Mouse (Mus musculus): ENCODE measurements around the gene AW822073. TPM values are rescaled to one million over a fixed set of nuclear protein-coding genes. Genes with fewer than 3 reads are reported as not detected.
"Not testable (repeated sequence)": the region's sequence is repeated elsewhere in the genome, so short reads cannot be mapped to it uniquely, and the experiment has no call there.

The AW822073 gene
- not detected in 2 replicates for polyA plus RNA-seq (2015; fragmentation: Nextera tagmentation; extraction: Ambion mirVana)

DNA sequence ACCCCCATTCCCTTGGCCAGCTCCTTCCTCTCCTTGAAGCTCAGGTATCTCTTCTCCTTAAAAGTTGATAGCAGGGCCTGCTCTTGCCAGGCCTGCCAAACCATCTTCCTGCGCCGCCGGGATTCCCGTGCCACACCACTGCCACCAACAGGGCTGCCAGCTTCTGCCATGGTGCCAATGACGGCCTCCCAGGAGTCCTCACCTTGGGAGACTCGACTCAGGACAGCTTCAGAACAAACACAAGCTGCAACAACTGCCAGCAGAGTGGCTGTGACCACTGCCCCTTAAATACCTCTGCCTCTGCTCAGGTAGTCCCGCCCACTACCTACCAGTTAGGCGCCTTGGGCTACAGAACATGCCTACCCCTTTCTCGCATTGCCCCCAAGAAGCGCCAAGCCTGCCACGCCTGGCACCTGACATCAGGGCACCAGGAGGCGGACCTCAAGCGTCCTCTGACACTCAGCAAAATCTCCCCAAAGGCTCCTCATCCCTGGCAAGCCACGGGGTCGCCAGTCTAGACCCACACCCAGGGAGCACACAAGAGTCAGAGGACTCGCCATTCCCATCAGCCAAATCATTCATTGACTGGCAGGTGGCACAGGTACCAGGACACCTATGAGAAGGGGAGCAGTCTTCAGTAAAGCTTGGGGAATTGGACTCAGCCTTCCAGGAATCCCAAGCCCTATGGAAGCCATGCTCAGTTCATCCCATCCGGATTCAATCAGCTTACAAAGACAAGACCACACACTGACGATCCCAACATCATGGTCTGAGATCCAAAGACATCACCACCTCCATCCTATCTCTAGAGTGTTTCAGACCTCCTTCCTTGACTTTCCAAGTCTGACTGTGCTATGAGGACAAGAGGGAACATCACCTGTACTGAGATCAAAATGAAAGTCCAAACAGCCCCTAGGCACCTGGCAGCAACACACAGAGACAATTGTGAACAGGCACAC is at the start of gene AW822073:
TSS of gene AW822073 (minus strand) at position 104 of the 959 bp plus-strand sequence.
- not testable (repeated sequence) for H3K9me3 ChIP-seq; H3K4me3 ChIP-seq; H3K36me3 ChIP-seq; H3K9ac ChIP-seq (replicated peaks); H3K4me1 ChIP-seq; H3K27ac ChIP-seq (replicated peaks); ATAC-seq (replicated peaks); H3K27me3 ChIP-seq; H3K4me2 ChIP-seq (replicated peaks)
- 87% methylated on average over 18 of the region's 18 CpGs for WGBS

DNA sequence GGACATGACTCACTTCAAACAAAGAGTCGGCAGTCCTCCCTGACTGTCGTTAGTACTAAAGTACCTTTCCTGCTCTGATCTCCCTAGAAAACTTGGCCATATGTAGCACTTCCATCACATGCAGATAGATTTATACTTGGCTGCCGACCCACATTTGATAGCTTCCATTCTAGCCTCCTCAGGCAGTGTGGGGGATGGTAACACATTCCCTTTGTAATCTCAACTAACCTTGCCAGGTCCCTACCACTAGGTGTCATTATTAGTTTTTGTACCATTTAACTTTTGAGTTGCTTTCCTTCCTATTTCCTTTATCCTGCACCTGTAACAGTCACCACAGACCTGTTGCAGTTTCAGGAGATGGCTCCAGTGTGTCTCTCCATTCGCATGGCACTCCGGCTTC is 33.7 kb upstream of the AW822073 start:
- no peaks in the 10 kb centered on the region for H3K9me3 ChIP-seq
- H3K4me3 ChIP-seq, result no peak overlapping the region
- no peak for ATAC-seq (replicated peaks)
- 76% methylated on average over 5 of the region's 5 CpGs for WGBS
- H3K9ac ChIP-seq (replicated peaks), result no peak overlapping the region
- H3K27me3 ChIP-seq, result no peaks in the 10 kb centered on the region
- peaks cover 36% of the 10 kb centered on the region for H3K36me3 ChIP-seq
- no peak overlapping the region for H3K4me2 ChIP-seq (replicated peaks)
- H3K4me1 ChIP-seq, result peaks cover 14% of the 10 kb centered on the region
- no peak overlapping the region for H3K27ac ChIP-seq (replicated peaks)

DNA sequence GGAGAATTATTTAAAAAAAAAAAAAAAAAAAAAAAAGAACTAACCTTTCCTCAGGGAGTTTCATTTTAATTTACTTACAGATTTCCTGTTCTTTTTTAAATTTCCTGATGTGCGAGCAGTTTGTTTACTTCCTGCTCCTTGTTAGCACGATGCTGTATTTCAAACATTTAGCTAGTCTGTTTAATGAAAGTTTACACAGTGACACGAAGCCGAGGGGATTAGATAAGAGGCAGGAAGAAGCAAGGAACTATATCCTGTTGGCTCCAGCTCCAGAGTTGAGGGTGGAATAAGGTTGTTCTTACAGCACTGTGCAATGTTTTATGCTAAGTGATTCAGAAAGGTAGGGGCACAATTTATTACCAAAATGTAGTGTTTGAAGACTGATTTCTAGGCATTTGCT is 31.2 kb upstream of the AW822073 start:
- Histone ChIP-seq H3K9me3 (no peaks in the 10 kb centered on the region), H3K36me3 (peaks cover 19% of the 10 kb centered on the region), H3K27ac (replicated peaks) (no peak overlapping the region), H3K4me2 (replicated peaks) (peak overlapping the region; percentile 46), H3K27me3 (no peaks in the 10 kb centered on the region), H3K9ac (replicated peaks) (peak overlapping the region; percentile 75), H3K4me3 (peak overlapping the region; percentile 81), H3K4me1 (peaks cover 14% of the 10 kb centered on the region)
- ATAC-seq (replicated peaks), result no peak
- 7% methylated on average over 4 of the region's 4 CpGs for WGBS

DNA sequence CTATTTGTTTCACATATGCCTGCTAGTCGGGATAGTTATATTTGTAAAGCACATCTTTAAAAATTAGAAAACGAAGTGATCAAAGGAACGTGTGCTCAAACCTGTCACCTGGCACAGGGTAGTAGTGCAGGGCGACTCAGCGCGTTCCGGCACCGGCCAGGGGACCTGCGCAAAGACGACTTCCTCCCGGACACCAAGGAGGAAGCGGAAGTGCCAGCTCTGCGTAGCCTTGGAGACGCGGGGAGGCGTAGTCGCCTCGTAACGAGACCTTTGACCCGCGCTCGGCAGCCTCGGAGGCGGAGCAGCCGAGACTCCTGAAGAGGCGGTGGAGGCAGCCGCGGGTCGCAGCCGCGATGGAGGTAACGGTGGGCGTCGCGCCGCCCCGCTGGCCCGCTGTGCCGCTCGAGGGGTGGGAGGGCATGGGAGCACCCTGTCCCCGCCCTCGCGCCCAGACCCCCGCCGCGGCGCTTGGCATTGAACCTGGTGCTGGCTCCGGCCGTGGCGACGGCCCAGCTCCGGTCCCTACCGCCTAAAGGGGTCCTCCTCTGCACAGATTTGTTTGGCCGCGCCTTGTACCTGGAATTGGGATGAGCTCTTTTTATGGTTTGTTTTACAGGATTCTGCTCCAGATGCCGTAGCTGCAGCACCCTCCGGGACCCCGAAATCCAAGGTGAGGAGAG is 30.6 kb upstream of the AW822073 start, which contains the start of gene Gcc2:
TSS of gene Gcc2 (plus strand) at position 285 of the 680 bp plus-strand sequence.
- Histone ChIP-seq H3K9me3 (no peaks in the 10 kb centered on the region), H3K27me3 (no peaks in the 10 kb centered on the region), H3K4me1 (peaks cover 14% of the 10 kb centered on the region), H3K9ac (replicated peaks) (peak within 1 kb of the TSS; percentile 75), H3K4me2 (replicated peaks) (peak within 1 kb of the TSS; percentile 46), H3K36me3 (peaks cover 17% of the 10 kb centered on the region), H3K4me3 (peak within 1 kb of the TSS; percentile 81), H3K27ac (replicated peaks) (peak within 1 kb of the TSS; percentile 73)
- under 1% methylated on average over 42 of the region's 58 CpGs for WGBS
- ATAC-seq (replicated peaks), result peak; percentile 99

DNA sequence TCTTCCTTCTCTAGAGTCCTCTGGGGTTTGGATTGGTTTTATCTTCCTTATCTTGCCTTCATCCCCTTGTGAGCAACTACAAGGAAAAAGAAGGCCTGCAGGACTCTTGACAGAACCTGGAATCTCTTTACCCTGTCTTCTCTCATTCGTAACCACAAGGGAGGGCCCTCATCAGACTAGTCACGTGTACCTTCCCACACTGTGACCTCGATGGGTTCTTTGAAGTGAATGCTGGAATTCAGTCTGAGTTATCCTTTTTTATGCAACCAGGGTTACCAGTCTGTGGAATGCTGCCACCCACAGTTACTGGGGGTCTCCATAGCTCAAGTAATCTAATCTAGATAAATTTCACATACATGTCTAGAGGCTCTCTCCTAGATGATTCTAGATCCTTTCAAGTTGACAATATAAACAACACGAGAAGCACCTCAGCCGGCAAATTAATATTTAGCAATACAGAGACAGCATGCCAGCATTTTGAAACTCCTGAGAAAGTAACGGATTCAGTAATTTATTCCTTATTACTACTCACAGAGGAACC is 30.0 kb upstream of the AW822073 start:
- ATAC-seq (replicated peaks), result peak; percentile 53
- Histone ChIP-seq H3K4me3 (peak overlapping the region; percentile 81), H3K9me3 (no peaks in the 10 kb centered on the region), H3K27me3 (no peaks in the 10 kb centered on the region), H3K4me1 (peaks cover 14% of the 10 kb centered on the region), H3K9ac (replicated peaks) (peak overlapping the region; percentile 75), H3K36me3 (peaks cover 11% of the 10 kb centered on the region), H3K27ac (replicated peaks) (no peak overlapping the region), H3K4me2 (replicated peaks) (peak overlapping the region; percentile 46)
- WGBS, result 28% methylated on average over 6 of the region's 6 CpGs

DNA sequence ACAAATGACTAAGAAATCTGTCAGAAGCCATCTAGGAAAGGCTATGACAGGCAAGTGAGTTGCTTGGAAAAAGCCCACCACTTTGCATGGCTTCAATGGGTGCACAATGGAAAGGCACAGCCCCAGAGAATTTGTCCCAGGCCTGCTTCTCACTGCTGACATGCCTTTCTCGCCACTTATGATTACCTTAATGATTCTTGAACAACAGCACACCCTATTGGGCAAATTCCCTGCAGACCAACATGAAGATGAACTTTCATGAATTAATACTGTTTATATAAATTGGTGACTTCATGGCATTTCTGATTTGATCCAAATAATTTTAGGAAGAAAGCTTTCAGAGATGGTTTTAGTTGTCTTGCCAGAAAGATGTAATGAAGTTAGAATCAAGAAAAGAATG is 24.8 kb upstream of the AW822073 start:
- no peak for ATAC-seq (replicated peaks)
- Histone ChIP-seq H3K4me3 (no peak overlapping the region), H3K9me3 (no peaks in the 10 kb centered on the region), H3K9ac (replicated peaks) (no peak overlapping the region), H3K4me2 (replicated peaks) (no peak overlapping the region), H3K27ac (replicated peaks) (no peak overlapping the region), H3K4me1 (peaks cover 1% of the 10 kb centered on the region), H3K36me3 (no peaks in the 10 kb centered on the region), H3K27me3 (no peaks in the 10 kb centered on the region)
- WGBS, result 19% methylated on average over 1 of the region's 1 CpGs

DNA sequence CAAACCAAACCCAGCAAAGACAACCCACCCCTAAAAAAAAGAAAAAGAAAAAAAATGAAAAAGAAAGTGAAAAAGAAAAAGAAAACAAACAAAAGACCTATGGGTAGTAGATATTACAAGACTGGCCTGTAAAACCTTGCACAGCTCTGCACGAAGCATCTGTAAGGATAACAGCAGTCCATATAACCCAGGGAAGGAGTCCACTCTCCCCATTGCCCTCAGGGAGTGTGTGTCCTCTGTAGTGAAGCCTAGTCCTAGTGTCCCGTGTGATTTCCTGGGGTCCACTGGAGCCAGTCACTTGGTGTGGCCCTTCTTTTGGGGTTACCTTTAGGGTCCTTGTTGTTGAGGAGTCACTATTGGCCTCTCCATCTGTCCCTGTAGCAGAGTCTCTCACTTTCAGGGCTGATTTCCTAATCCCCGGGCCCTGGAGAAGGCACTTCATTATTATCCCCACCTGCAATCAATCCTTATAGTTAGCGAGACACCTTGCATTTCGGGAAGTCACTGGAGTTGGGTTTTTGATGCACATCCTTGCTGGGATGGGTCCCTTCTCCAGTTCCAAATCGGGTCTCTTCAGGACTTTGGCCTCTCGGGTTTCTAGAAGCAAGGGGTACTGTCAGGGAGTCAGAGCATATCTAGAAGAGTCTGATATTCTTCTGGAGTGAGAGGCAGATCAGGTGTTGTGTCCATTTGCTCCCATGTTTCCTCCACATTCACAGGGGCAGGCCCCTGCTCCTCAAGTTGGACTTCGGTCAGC is 14.4 kb upstream of the AW822073 start:
- not testable (repeated sequence) for H3K36me3 ChIP-seq; H3K4me2 ChIP-seq (replicated peaks); H3K9ac ChIP-seq (replicated peaks); H3K4me3 ChIP-seq; H3K27ac ChIP-seq (replicated peaks); H3K9me3 ChIP-seq; H3K27me3 ChIP-seq; H3K4me1 ChIP-seq
- ATAC-seq (replicated peaks), result peak; percentile 88
- 87% methylated on average over 8 of the region's 8 CpGs for WGBS

DNA sequence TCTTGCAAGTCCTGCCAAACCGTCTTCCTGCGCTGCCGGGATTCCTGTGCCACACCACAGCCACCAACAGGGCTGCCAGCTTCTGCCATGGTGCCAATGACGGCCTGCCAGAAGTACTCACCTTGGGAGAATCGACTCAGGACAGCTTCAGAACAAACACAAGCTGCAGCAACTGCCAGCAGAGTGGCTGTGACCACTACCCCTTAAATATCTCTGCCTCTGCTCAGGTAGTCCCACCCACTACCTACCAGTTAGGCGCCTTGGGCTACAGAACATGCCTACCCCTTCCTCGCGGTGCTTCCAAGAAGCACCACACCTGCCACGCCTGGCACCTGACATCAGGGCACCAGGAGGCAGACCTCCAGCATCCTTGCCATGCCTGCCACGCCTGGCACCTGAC is 11.9 kb upstream of the AW822073 start, which contains the start of gene Gm4981:
TSS of gene Gm4981 (minus strand) at position 89 of the 400 bp plus-strand sequence.
- no peak within 1 kb of the TSS for H3K9ac ChIP-seq (replicated peaks)
- WGBS, result 90% methylated on average over 10 of the region's 10 CpGs
- H3K36me3 ChIP-seq, result no peaks in the 10 kb centered on the region
- H3K4me1 ChIP-seq, result no peaks in the 10 kb centered on the region
- H3K27me3 ChIP-seq, result no peaks in the 10 kb centered on the region
- H3K27ac ChIP-seq (replicated peaks), result no peak within 1 kb of the TSS
- H3K9me3 ChIP-seq, result peaks cover 11% of the 10 kb centered on the region
- no peak within 1 kb of the TSS for H3K4me3 ChIP-seq
- no peak within 1 kb of the TSS for H3K4me2 ChIP-seq (replicated peaks)
- no peak for ATAC-seq (replicated peaks)

DNA sequence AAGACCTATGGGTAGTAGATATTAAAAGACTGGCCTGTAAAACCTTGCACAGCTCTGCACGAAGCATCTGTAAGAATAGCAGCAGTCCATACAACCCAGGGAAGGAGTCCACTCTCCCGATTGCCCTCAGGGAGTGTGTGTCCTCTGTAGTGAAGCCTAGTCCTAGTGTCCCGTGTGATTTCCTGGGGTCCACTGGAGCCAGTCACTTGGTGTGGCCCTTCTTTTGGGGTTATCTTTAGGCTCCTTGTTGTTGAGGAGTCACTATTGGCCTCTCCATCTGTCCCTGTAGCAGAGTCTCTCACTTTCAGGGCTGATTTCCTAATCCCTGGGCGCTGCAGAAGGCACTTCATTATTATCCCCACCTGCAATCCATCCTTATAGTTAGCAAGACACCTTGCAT is 10.3 kb upstream of the AW822073 start:
- H3K9me3 ChIP-seq, result peaks cover 15% of the 10 kb centered on the region
- not testable (repeated sequence) for H3K4me1 ChIP-seq; H3K36me3 ChIP-seq; ATAC-seq (replicated peaks); H3K4me2 ChIP-seq (replicated peaks); H3K4me3 ChIP-seq; H3K27me3 ChIP-seq; H3K9ac ChIP-seq (replicated peaks); H3K27ac ChIP-seq (replicated peaks)
- WGBS, result 84% methylated on average over 4 of the region's 4 CpGs

DNA sequence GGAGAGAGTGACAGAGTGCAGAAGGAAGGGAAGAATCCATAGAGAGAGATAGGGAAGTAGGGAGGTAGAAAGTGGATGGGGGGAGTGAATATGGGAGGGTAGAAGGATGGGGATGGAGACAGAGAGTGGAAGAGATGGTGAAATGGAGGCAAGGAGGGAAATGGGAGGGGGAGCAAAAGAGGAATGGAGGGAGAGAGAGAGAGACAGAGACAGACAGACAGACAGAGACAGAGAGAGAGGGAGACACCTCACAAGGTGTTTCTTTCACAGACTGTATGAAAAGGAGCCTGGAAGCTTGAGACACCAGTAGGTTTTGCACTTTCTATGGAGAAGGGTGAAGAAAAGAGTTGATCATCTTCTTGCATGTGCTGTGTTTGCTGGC is 9.0 kb upstream of the AW822073 start:
- H3K4me3 ChIP-seq; H3K9ac ChIP-seq (replicated peaks); H3K4me1 ChIP-seq; ATAC-seq (replicated peaks); H3K27ac ChIP-seq (replicated peaks); H3K4me2 ChIP-seq (replicated peaks); H3K36me3 ChIP-seq; H3K27me3 ChIP-seq: not testable (repeated sequence)
- peaks cover 12% of the 10 kb centered on the region for H3K9me3 ChIP-seq

DNA sequence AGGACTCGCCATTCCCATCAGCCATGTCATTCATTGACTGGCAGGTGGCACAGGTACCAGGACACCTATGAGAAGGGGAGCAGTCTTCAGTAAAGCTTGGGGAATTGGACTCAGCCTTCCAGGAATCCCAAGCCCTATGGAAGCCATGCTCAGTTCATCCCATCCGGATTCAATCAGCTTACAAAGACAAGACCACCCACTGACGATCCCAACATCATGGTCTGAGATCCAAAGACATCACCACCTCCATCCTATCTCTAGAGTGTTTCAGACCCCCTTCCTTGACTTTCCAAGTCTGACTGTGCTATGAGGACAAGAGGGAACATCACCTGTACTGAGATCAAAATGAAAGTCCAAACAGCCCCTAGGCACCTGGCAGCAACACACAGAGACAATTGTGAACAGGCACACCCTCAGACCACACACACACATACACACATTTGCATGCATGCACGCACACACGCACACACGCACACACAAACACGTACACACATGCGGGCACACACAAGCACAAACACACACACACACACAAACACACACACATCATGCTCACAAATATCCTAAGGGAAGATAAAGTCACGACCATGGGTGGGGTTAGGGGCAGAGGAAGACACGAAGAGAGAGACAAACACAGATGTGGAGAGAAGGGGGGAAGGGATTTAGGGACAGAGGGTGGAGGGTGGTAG is 8.5 kb upstream of the AW822073 start:
- not testable (repeated sequence) for H3K27me3 ChIP-seq; H3K4me2 ChIP-seq (replicated peaks); H3K4me1 ChIP-seq; H3K9ac ChIP-seq (replicated peaks); H3K4me3 ChIP-seq; H3K36me3 ChIP-seq; H3K27ac ChIP-seq (replicated peaks)
- WGBS, result 83% methylated on average over 10 of the region's 10 CpGs
- peak; percentile 51 for ATAC-seq (replicated peaks)
- peaks cover 12% of the 10 kb centered on the region for H3K9me3 ChIP-seq
